31 mouse cellular contexts compared by ENCODE assay signal in genomic region chr2:72446615-72447014, GRCm38 (mm10). TPM values are rescaled to one million over a fixed set of nuclear protein-coding genes. Genes with fewer than 3 reads are reported as not detected.
DNase-seq lines count a peak whose midpoint lies in the region; ATAC-seq and TF ChIP-seq lines count a peak whose summit lies in the region.
"Had no signal": no experiment of that assay in that cellular context is flagged by ENCODE, and none has a peak within 500 bp of the region (broad histone marks: within the 10 kb centered on the region; RNA-seq: fewer than 3 reads in every experiment).

No protein-coding gene starts in this region.

- TF ChIP-seq CTCF in CH12.LX (conservative IDR thresholded peaks at IDR 0.05 in 1 of 2, IDR thresholded peaks at IDR 0.05 in 1 of 2; ENCODE audit: low read depth in 2 of 2, low read length in 2 of 2) (no peak), Patski (IDR thresholded peaks at IDR 0.05) (no peak)
- no peak for TF ChIP-seq CTCF in bone marrow macrophage, adult 2 months (IDR thresholded peaks at IDR 0.05; ENCODE audit: low read depth, low read length)

- dilution Hi-C loops in CH12.LX (cut with MboI; ENCODE audit: extremely low pct_ligation_motif_present, extremely low pct_unique_long_range_greater_than_20kb, low sequenced_read_pairs) = no loop called here

- POLR2A ChIA-PET in Patski (lab: Charles Lee) = no interaction called here

- no peaks in the 10 kb centered on the region for H3K79me2 ChIP-seq in CH12.LX (replicated peaks; ENCODE audit: control insufficient read depth, extremely low read depth, insufficient read depth, poor library complexity, severe bottlenecking)

- H3K36me3 ChIP-seq in CH12.LX (replicated peaks in 1 of 2; ENCODE audit: control insufficient read depth in 1 of 2, insufficient read depth in 1 of 2, low read length in 1 of 2) = peaks cover under 1 to 2% of the 10 kb centered on the region in 2 experiments
- H3K36me3 ChIP-seq: forebrain, embryonic 10.5 days; hindbrain, embryonic 12.5 days; midbrain, embryonic 12.5 days; neural tube, embryonic 13.5 days had no signal

- H3K27me3 ChIP-seq in CH12.LX (replicated peaks) (no peaks in the 10 kb centered on the region), Patski (no peaks in the 10 kb centered on the region)
- H3K27me3 ChIP-seq: embryonic facial prominence, embryonic 13.5 days; hindbrain, embryonic 12.5 days; intestine, embryonic 15.5 days; liver, embryonic 12.5 days; megakaryocyte, embryonic 14.5 days; midbrain, embryonic 12.5 days; neural tube, embryonic 13.5 days had no signal

- in situ Hi-C loops in CH12.LX (cut with MboI; ENCODE audit: low pct_ligation_motif_present, low pct_unique_long_range_greater_than_20kb, low sequenced_read_pairs) = no loop called here
- in situ Hi-C loops in Patski (cut with MboI; ENCODE audit: low pct_unique_long_range_greater_than_20kb) = no loop called here

- H3K4me1 ChIP-seq in CH12.LX (ENCODE audit: control insufficient read depth in 1 of 2, insufficient read depth in 2 of 2) = peaks cover 0 to 16% of the 10 kb centered on the region in 2 experiments; a peak in 3 of 4 replicates
- peaks cover 31% of the 10 kb centered on the region for H3K4me1 ChIP-seq in bone marrow macrophage, adult 2 months (ENCODE audit: control insufficient read depth, insufficient read depth, low read length)
- H3K4me1 ChIP-seq: embryonic facial prominence, embryonic 13.5 days; intestine, embryonic 15.5 days; liver, embryonic 12.5 days; neural tube, embryonic 13.5 days had no signal

- CTCF ChIA-PET in Patski (lab: Charles Lee) = no interaction called here

- TF ChIP-seq POLR2A in CH12.LX (IDR thresholded peaks at IDR 0.05; ENCODE audit: low read depth, low read length) = no peak
- no peak for TF ChIP-seq POLR2A in bone marrow macrophage, adult 2 months (IDR thresholded peaks at IDR 0.05; ENCODE audit: borderline replicate concordance, low read depth, low read length)

- H3K9me3 ChIP-seq in CH12.LX (replicated peaks; ENCODE audit: low read length) = no peaks in the 10 kb centered on the region
- H3K9me3 ChIP-seq: embryonic facial prominence, embryonic 13.5 days; forebrain, embryonic 10.5 days; G1E; hindbrain, embryonic 12.5 days; intestine, embryonic 15.5 days; liver, embryonic 12.5 days; megakaryocyte, embryonic 14.5 days; midbrain, embryonic 12.5 days; neural tube, embryonic 13.5 days had no signal

- no peak overlapping the region for H3K4me2 ChIP-seq in CH12.LX (ENCODE audit: insufficient read depth, low read depth, poor library complexity, severe bottlenecking)
- H3K4me2 ChIP-seq: embryonic facial prominence, embryonic 13.5 days; heart, embryonic 11.5 days; hindbrain, embryonic 12.5 days; intestine, embryonic 15.5 days; liver, embryonic 12.5 days; midbrain, embryonic 12.5 days; neural tube, embryonic 13.5 days had no signal

- no peak for TF ChIP-seq EP300 in CH12.LX (IDR thresholded peaks at IDR 0.05; ENCODE audit: low read length)

- H3K9ac ChIP-seq in CH12.LX (ENCODE audit: insufficient read depth, low read depth) = no peak overlapping the region
- H3K9ac ChIP-seq: embryonic facial prominence, embryonic 13.5 days; hindbrain, embryonic 12.5 days; intestine, embryonic 15.5 days; liver, embryonic 12.5 days; liver, postnatal 0 days; midbrain, embryonic 12.5 days; neural tube, embryonic 13.5 days had no signal

- DNase-seq in CH12.LX (ENCODE audit: extremely low read depth) = peak; percentile 52
- DNase-seq in Patski (ENCODE audit: low read depth, low spot score) = peak; percentile 85
- DNase-seq in cerebellum, postnatal 4 days (ENCODE audit: low spot score in 2 of 2) = no peak
- DNase-seq in kidney, adult 8-10 months = no peak
- DNase-seq in right cerebral cortex, postnatal 25 days = no peak
- DNase-seq: adrenal gland, postnatal 25 days; cerebellum, adult 8-10 months; gastrocnemius, postnatal 10 days; heart, postnatal 36 days; kidney, adult 2 months; kidney, postnatal 10 days; layer of hippocampus, postnatal 36 days; left cerebral cortex, postnatal 4 days; lung, postnatal 4 days; thymus, postnatal 4 days had no signal

- no peak for TF ChIP-seq RAD21 in CH12.LX (IDR thresholded peaks at IDR 0.05; ENCODE audit: low read depth, low read length)

- no peak overlapping the region for H3K27ac ChIP-seq in CH12.LX (ENCODE audit: insufficient read depth, low read depth)
- peak overlapping the region; percentile 50 for H3K27ac ChIP-seq in bone marrow macrophage, adult 2 months (ENCODE audit: insufficient read depth, low read depth, low read length)
- H3K27ac ChIP-seq: embryonic facial prominence, embryonic 13.5 days; forebrain, embryonic 10.5 days; hindbrain, embryonic 12.5 days; hindbrain, postnatal 0 days; intestine, embryonic 15.5 days; liver, embryonic 12.5 days; midbrain, embryonic 12.5 days; neural tube, embryonic 13.5 days had no signal

- no peak overlapping the region for H3K4me3 ChIP-seq in CH12.LX (replicated peaks in 1 of 3; ENCODE audit: low read depth in 2 of 3, low read length in 2 of 3, poor library complexity in 1 of 3)
- H3K4me3 ChIP-seq in bone marrow macrophage, adult 2 months (ENCODE audit: insufficient read depth, low read length) = no peak overlapping the region
- H3K4me3 ChIP-seq: embryonic facial prominence, embryonic 13.5 days; forebrain, embryonic 10.5 days; hindbrain, embryonic 12.5 days; intestine, embryonic 15.5 days; liver, embryonic 12.5 days; megakaryocyte, embryonic 14.5 days; midbrain, embryonic 12.5 days; neural tube, embryonic 13.5 days had no signal

- peak; percentile 76 for ATAC-seq in Patski
- ATAC-seq: activated CD4-positive, CD25-positive, alpha-beta regulatory T cell, adult 4 months; CD4-positive, CD25-positive, alpha-beta regulatory T cell, adult 4 months; forebrain, embryonic 16.5 days; hindbrain, postnatal 0 days; intestine, embryonic 15.5 days; liver, embryonic 12.5 days; liver, postnatal 0 days had no signal

TF ChIP-seq in CH12.LX, 34 proteins besides CTCF, POLR2A, EP300 and RAD21:
- TF ChIP-seq USF1 (IDR thresholded peaks at IDR 0.05; ENCODE audit: low read depth, low read length) (peak; percentile 58), ZKSCAN1 (IDR thresholded peaks at IDR 0.05; ENCODE audit: borderline replicate concordance, low read depth, low read length) (no peak), JUND (conservative IDR thresholded peaks at IDR 0.05; ENCODE audit: low read depth, low read length) (no peak), TCF12 (IDR thresholded peaks at IDR 0.05; ENCODE audit: low read depth, low read length) (no peak), ETS1 (conservative IDR thresholded peaks at IDR 0.05; ENCODE audit: low read depth, low read length) (0 out of 2 replicates have a peak, but pooled peaks have one; percentile 12), USF2 (conservative IDR thresholded peaks at IDR 0.05; ENCODE audit: low read depth, low read length) (peak; percentile 73), MEF2A (IDR thresholded peaks at IDR 0.05; ENCODE audit: borderline replicate concordance, low read depth, low read length) (no peak), BHLHE40 (IDR thresholded peaks at IDR 0.05; ENCODE audit: low read depth, low read length) (peak; percentile 73), SMC3 (IDR thresholded peaks at IDR 0.05; ENCODE audit: low read depth, low read length) (no peak), IRF4 (IDR thresholded peaks at IDR 0.05; ENCODE audit: low read depth, low read length) (no peak), SIN3A (IDR thresholded peaks at IDR 0.05; ENCODE audit: low read length) (no peak), KAT2A (IDR thresholded peaks at IDR 0.05; ENCODE audit: insufficient replicate concordance, low read length) (no peak), NRF1 (IDR thresholded peaks at IDR 0.05; ENCODE audit: low read depth, low read length) (no peak), TBP (conservative IDR thresholded peaks at IDR 0.05; ENCODE audit: low read depth, low read length) (no peak)

RNA-seq across cellular contexts. Expression of gene Cdca7, which starts 29.3 kb away (rescaled TPM):
- total RNA-seq in CH12.LX (2012; rRNA removed) = 83.5 and 92.9 TPM in 2 replicates
- total RNA-seq in CH12.LX (2014; rRNA removed) = 176 and 202 TPM in 2 replicates
- 91.1 and 114 TPM in 2 replicates for polyA plus RNA-seq in CH12.LX (2012; ENCODE audit: insufficient read length, low read depth)
- polyA plus RNA-seq in Patski (2021) = 27.7 TPM
- polyA plus RNA-seq in bone marrow macrophage, adult 2 months (2012; ENCODE audit: insufficient read depth, insufficient read length, missing spikeins) = 3.7 and 6.3 TPM in 2 replicates

Comparison
In these comparisons a context has a peak if more than half of its experiments do, and no peak if none do; other contexts are left out.
1. DNase-seq: peak in CH12.LX (single experiment) and Patski (single experiment); none in cerebellum, postnatal 4 days (0 of 2), kidney, adult 8-10 months (0 of 2) and right cerebral cortex, postnatal 25 days (single experiment).